Mouse (Mus musculus): ENCODE data around the gene Ormdl3. TPM values are rescaled to one million over a fixed set of nuclear protein-coding genes. Genes with fewer than 3 reads are reported as not detected.

The Ormdl3 gene
- total RNA-seq (2023) = 10 to 100 TPM; 21.3 to 25.5 TPM

DNA sequence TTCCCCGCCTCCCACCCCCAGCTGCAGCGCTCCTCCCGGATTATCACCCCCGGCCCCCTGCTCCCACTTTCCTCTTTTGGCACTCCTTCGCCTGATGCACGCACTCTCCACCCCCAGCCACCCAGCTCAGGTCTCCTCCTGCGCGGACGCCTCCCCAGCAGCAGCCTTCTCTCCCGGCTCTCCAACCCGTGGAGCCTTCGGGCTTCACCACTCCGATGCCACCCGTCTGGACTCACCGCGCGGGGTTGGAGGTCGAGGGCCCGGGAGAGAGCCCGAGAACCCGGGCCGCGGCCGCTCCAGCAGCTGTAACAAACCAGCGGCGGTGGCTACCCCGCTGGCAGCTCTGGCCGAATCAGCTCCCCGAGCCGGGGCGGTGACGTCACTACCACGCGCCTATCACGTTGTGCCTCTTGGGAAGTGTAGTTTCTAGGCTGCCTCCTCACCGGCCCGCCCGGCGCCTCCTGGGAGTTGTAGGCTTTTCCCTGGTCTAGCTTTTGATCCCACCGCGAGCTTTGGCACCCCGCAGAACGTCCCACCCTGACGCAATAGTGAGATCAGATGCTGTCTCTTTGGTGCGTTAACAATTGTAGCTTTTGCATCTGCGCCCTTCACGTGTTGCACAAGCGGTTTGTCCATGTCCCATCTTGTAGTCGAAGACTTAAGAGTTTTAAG, at the start of gene Ormdl3:
Gene Ormdl3, minus strand, starts transcription at position 477 of the 672 bp plus-strand sequence.

DNA sequence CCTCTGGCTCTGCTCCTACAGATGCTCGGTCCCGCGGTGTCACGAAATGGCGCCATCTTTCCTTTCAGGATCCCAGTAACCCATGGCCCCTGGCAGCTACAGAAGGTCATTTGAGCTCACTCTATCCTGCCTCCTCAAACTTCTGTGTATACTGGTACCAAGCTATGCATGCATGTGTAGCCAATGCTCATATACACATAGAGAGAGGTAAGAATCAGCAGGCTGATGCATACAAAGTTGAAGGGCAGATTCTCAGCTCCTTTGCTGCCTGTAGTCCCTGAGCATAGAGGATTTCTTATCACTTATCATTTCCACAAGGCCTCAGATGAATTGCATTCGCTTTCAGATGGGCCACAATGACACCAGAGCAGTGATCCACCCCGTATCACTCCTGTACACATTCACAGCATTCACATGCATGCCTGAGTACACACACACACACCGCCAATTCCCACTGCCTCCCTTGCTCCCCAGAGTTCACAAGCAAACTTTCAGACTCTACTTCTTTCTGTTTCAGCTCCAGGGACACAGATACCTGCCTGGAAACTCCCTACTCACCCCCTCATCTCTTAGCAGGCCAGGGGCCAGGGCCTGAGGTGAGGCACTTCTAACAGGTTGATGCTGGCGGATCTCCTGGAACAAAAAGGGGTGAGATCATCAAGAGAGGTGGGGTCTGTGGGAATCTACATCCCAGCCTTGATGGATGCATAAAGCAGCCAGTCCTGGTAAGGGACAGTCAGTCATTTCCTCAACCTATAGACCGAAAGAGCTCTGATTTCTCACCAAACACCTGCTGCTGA, 38.6 kb upstream of the Ormdl3 start, which contains the start of the genes Gm12355 and Gsdma3:
Gene Gm12355, minus strand, starts transcription at position 51 of the 800 bp plus-strand sequence.
Gene Gsdma3, plus strand, starts transcription at position 750 of the 800 bp plus-strand sequence.

DNA sequence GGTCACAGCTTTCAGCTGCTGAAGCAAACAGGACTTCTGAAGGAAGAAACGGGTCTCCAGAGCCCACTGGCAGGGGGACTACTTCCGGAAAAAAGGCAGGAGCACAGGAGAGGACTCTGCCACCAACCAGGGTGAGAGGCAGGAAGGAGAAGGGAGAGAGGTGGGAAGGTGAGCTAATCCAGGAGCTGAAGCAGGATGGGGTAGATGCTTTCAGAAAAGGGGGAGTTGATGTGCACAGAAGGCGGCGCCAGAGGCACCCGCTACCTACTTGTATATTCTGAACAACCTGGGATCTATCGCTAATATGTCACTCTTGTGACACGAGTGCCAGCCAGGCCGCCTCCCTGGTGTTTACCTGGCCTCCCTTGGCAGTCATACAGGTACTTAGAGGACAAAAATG, 10.8 kb upstream of the Ormdl3 start, which contains the start of gene Lrrc3c:
Gene Lrrc3c, plus strand, starts transcription at position 301 of the 400 bp plus-strand sequence.

DNA sequence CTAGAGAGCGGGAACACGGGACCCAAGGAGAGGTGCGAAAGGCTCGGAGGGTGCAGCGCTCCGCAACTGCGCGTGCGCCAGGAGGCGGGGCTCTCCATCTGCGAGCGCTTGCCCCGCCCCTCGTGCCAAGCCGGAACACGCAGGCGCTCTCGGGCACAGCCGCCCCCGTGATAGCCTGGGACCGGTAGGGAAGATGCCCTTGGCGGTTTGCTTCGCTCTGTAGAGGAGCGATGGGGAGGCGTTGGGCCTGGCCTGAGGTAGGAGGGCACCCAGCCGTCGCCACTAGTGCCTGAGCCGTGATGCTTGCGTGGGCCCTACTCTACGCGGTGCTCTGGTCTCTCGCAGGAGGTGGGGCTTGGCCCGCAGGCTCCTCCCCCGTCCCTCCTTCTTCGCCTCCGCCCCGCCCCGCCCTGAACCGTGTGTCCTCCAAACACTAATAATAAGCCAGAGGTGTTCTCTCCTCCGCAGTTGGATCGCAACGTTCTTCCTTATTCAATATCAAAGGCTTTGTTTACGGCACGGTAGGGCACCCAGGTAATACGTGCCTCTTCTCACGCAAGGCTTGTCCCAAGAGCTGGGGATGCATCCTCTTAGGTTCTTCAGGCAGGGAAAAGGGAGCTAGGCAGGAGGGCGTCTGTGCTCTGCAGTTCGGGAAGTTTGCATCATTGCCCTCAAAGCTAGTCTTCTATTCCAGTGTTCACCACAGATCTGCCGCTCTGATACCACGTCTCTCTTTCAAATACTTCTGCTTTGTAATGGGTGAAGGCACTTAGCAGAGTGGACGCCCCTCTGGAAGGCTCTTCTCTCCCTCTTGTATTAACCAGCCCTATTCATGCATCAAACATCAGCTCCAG, 36.0 kb downstream of the Ormdl3 start, which contains the start of gene Zpbp2:
Gene Zpbp2, plus strand, starts transcription at position 123 of the 854 bp plus-strand sequence.

DNA sequence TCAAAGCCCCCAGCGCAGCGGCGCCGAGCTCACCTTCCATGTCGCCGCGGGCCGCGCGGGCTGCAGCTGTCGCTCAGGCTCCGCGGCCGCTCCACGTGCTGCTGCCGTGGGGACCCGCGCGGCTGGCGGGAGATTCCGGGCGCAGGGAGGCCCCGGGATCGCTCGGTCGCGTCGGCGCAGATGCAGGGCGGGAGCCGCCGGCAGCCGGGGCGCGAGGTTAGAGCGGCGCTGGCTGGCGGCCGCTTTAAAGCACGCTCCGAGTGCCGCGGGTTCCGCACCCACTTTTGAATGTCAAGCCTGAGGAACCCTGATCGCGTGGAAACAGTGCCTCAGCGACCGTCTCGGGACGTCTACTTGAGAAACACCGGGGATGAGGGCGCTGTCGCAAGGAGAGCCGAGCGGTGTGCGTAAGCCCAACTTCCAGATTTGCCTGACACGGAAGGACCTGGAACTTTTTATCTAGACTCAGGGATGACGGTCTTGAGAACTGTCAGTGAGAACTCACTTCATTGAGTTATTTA, 41.4 kb downstream of the Ormdl3 start, which contains the start of gene Ikzf3:
Gene Ikzf3, minus strand, starts transcription at position 321 of the 521 bp plus-strand sequence.

Other genes with a start within 250 kb of the Ormdl3 start
- not detected for gene Ppp1r1b, start 239.0 kb downstream of the Ormdl3 start, total RNA-seq (2023)
- gene Stard3, start 229.0 kb downstream of the Ormdl3 start, total RNA-seq (2023) = 10 to 100 TPM; 38.0 to 48.9 TPM
- not detected for gene Tcap, start 203.6 kb downstream of the Ormdl3 start, total RNA-seq (2023)
- gene Pnmt, start 200.9 kb downstream of the Ormdl3 start, total RNA-seq (2023) = not detected
- 10 to 100 TPM; 11.1 to 14.0 TPM for gene Pgap3, start 186.9 kb downstream of the Ormdl3 start, total RNA-seq (2023)
- gene Erbb2, start 174.9 kb downstream of the Ormdl3 start, total RNA-seq (2023) = under 1 TPM in 1 of 2 experiments, not detected in 1; 0.12 TPM
- gene Mien1, start 148.4 kb downstream of the Ormdl3 start, total RNA-seq (2023) = 10 to 100 TPM; 64.5 to 69.5 TPM
- 1 to 10 TPM in 1 of 2 experiments, not detected in 1; 2.0 TPM for gene Grb7, start 141.0 kb downstream of the Ormdl3 start, total RNA-seq (2023)
- 100 to 1,000 TPM; 157 to 169 TPM for gene Ikzf3, start 41.3 kb downstream of the Ormdl3 start, total RNA-seq (2023)
- 1 to 10 TPM; 4.9 to 6.8 TPM for gene Zpbp2, start 36.3 kb downstream of the Ormdl3 start, total RNA-seq (2023)
- not detected for gene Lrrc3c, start 10.9 kb upstream of the Ormdl3 start, total RNA-seq (2023)
- gene Gm12355, start 38.3 kb upstream of the Ormdl3 start, total RNA-seq (2023) = 10 to 100 TPM; 17.5 to 24.9 TPM
- 1 to 10 TPM in 1 of 2 experiments, under 1 TPM in 1; 0.89 to 1.3 TPM for gene Gsdma3, start 39.0 kb upstream of the Ormdl3 start, total RNA-seq (2023)
- not detected for gene Gsdma2, start 59.4 kb upstream of the Ormdl3 start, total RNA-seq (2023)
- gene Gsdma, start 77.0 kb upstream of the Ormdl3 start, total RNA-seq (2023) = not detected
- 10 to 100 TPM; 83.3 to 84.0 TPM for gene Psmd3, start 95.2 kb upstream of the Ormdl3 start, total RNA-seq (2023)
- not detected for gene Csf3, start 113.9 kb upstream of the Ormdl3 start, total RNA-seq (2023)
- 10 to 100 TPM; 69.9 to 75.5 TPM for gene Med24, start 142.1 kb upstream of the Ormdl3 start, total RNA-seq (2023)
- 10 to 100 TPM; 47.6 to 49.8 TPM for gene Thra, start 153.3 kb upstream of the Ormdl3 start, total RNA-seq (2023)
- 1 to 10 TPM; 7.2 to 7.6 TPM for gene Nr1d1, start 188.0 kb upstream of the Ormdl3 start, total RNA-seq (2023)
- gene Msl1, start 208.1 kb upstream of the Ormdl3 start, total RNA-seq (2023) = 100 to 1,000 TPM; 133 to 134 TPM
- 100 to 1,000 TPM; 111 to 125 TPM for gene Casc3, start 217.5 kb upstream of the Ormdl3 start, total RNA-seq (2023)
- under 1 TPM; 0.15 to 0.33 TPM for gene Rapgefl1, start 249.4 kb upstream of the Ormdl3 start, total RNA-seq (2023)